Mouse (Mus musculus) liver, adult 2 months (tissue): ENCODE measurements around the gene Wdr1. TPM values are rescaled to one million over a fixed set of nuclear protein-coding genes. Genes with fewer than 3 reads are reported as not detected.

ENCODE experiments used
- DNase-seq: peaks from one replicate; pipeline ENCODE4 v3.0.0-alpha.2; 2011; ENCODE audit warnings: low read depth, low spot score; ENCODE audit errors: extremely low read depth
- H3K27ac ChIP-seq: fragments of 200-500 bp; replicated peaks from 2 replicates; pipeline ENCODE4 v1.5.1; 2012; ENCODE audit warnings: low read depth, mild to moderate bottlenecking, control low read depth, inconsistent platforms, low read length; ENCODE audit not compliant: insufficient read depth
- H3K27me3 ChIP-seq: fragments of 200-500 bp; 2 replicates; pipeline ENCODE4 v1.6.1; 2012; ENCODE audit warnings: mild to moderate bottlenecking, moderate library complexity, low read length, inconsistent platforms; ENCODE audit not compliant: control insufficient read depth, insufficient read depth
- H3K36me3 ChIP-seq: fragments of 200-500 bp; 2 replicates; pipeline ENCODE4 v1.6.1; 2012; ENCODE audit warnings: low read length, inconsistent platforms; ENCODE audit not compliant: control insufficient read depth, insufficient read depth
- H3K4me1 ChIP-seq: fragments of 200-500 bp; 2 replicates; pipeline ENCODE4 v1.6.1; 2011; ENCODE audit warnings: low read length; ENCODE audit not compliant: control insufficient read depth, insufficient read depth
- H3K4me3 ChIP-seq: fragments of 200-500 bp; 2 replicates; pipeline ENCODE4 v1.5.1; 2011; ENCODE audit warnings: low read depth, mild to moderate bottlenecking, control low read depth, low read length, moderate library complexity; ENCODE audit not compliant: insufficient read depth
- H3K79me2 ChIP-seq: fragments of 200-500 bp; 2 replicates; pipeline ENCODE4 v1.6.1; 2012; ENCODE audit warnings: inconsistent platforms, mild to moderate bottlenecking, low read length, moderate library complexity; ENCODE audit not compliant: control insufficient read depth, insufficient read depth
- H3K9ac ChIP-seq: fragments of 200-500 bp; 2 replicates; pipeline ENCODE4 v1.6.1; 2012; ENCODE audit warnings: low read depth, mild to moderate bottlenecking, control low read depth, inconsistent platforms, low read length
- CTCF ChIP-seq: fragments of 200-500 bp; IDR thresholded peaks from 2 replicates; pipeline ENCODE4 v1.5.1; 2011; ENCODE audit warnings: low read depth, low read length, control low read depth
- POLR2A ChIP-seq: fragments of 200-500 bp; IDR thresholded peaks from 2 replicates; pipeline ENCODE4 v1.6.1; 2011; ENCODE audit warnings: low read length, control low read depth; ENCODE audit not compliant: insufficient read depth; ENCODE audit errors: extremely low read depth
- WGBS: fragments of 180-500 bp; shearing (Covaris S2); methylation state at CpG from one replicate; pipeline ENCODE4 v1.1.7; 2018; 5-methylcytosine and 5-hydroxymethylcytosine counted together
- polyA plus RNA-seq: library from polyadenylated mRNA; depleted of rRNA; stranded (reverse); fragments of >200 nt; gene quantifications from 2 replicates; pipeline ENCODE4 v1.2.3, GENCODE M21; 2012
- total RNA-seq: library from RNA; depleted of rRNA; stranded (reverse); fragments of >200 nt; gene quantifications from 2 replicates; pipeline ENCODE4 v1.2.3, GENCODE M21; 2014

Wdr1 gene
- total and polyA plus RNA-seq, 2 experiments: 40.4 to 42.1 TPM

- 2% methylated on average over 41 of the region's 41 CpGs for WGBS
- Histone ChIP-seq H3K4me1 (peaks cover 3% of the 10 kb centered on the region), H3K27me3 (no peaks in the 10 kb centered on the region)
These were observed 2.2 kb downstream of the Wdr1 start for GRCm38 (mm10) chr5:38560586-38561425.

GRCm38 (mm10) chr5:38558831-38559230 is 4.2 kb downstream of the Wdr1 start:
- TF ChIP-seq CTCF: no peak
- no peak for TF ChIP-seq POLR2A

More at GRCm38 (mm10) chr5:38560586-38561425, 2.2 kb downstream of the Wdr1 start:
- H3K36me3 ChIP-seq: peaks cover 4% of the 10 kb centered on the region; the same call in 1 of the 2 replicates
- peak overlapping the region; percentile 87 for H3K4me3 ChIP-seq
- DNase-seq: peak; percentile 39
- H3K79me2 ChIP-seq: peaks cover 11% of the 10 kb centered on the region; the same call in 1 of the 2 replicates
- H3K27ac ChIP-seq: peak overlapping the region; percentile 41
- peak overlapping the region; percentile 94 for H3K9ac ChIP-seq
- no peak for TF ChIP-seq POLR2A
- no peak for TF ChIP-seq CTCF

GRCm38 (mm10) chr5:38557811-38558210 is 5.2 kb downstream of the Wdr1 start:
- TF ChIP-seq CTCF (no peak), POLR2A (no peak)
- peaks cover 5% of the 10 kb centered on the region for H3K4me1 ChIP-seq
- peaks cover 11% of the 10 kb centered on the region; the same call in 1 of the 2 replicates for H3K79me2 ChIP-seq
- no peak for DNase-seq
- no peak overlapping the region for H3K4me3 ChIP-seq
- peaks cover 7% of the 10 kb centered on the region for H3K36me3 ChIP-seq
- WGBS: 95% methylated on average over 4 of the region's 4 CpGs
- H3K27me3 ChIP-seq: no peaks in the 10 kb centered on the region
- no peak overlapping the region for H3K9ac ChIP-seq
- H3K27ac ChIP-seq: no peak overlapping the region

More at GRCm38 (mm10) chr5:38558831-38559230, 4.2 kb downstream of the Wdr1 start:
- Histone ChIP-seq H3K79me2 (peaks cover 11% of the 10 kb centered on the region; the same call in 1 of the 2 replicates), H3K27me3 (no peaks in the 10 kb centered on the region), H3K4me3 (no peak overlapping the region), H3K9ac (no peak overlapping the region), H3K4me1 (peaks cover 3% of the 10 kb centered on the region), H3K36me3 (peaks cover 4% of the 10 kb centered on the region; the same call in 1 of the 2 replicates), H3K27ac (no peak overlapping the region)
- no peak for DNase-seq
- 79% methylated on average over 5 of the region's 5 CpGs for WGBS

- no peaks in the 10 kb centered on the region for H3K27me3 ChIP-seq
- no peak overlapping the region for H3K4me3 ChIP-seq
- H3K27ac ChIP-seq: no peak overlapping the region
- peaks cover 5% of the 10 kb centered on the region for H3K4me1 ChIP-seq
- WGBS: 31% methylated on average over 3 of the region's 3 CpGs
- H3K9ac ChIP-seq: no peak overlapping the region
- peaks cover 11% of the 10 kb centered on the region; the same call in 1 of the 2 replicates for H3K79me2 ChIP-seq
- TF ChIP-seq POLR2A (no peak), CTCF (no peak)
- peaks cover 9% of the 10 kb centered on the region for H3K36me3 ChIP-seq
- DNase-seq: no peak
These were observed 6.6 kb downstream of the Wdr1 start for GRCm38 (mm10) chr5:38556406-38556805.

- 46% methylated on average over 3 of the region's 3 CpGs for WGBS
- TF ChIP-seq CTCF (no peak), POLR2A (no peak)
- peaks cover 3% of the 10 kb centered on the region; the same call in 1 of the 2 replicates for H3K79me2 ChIP-seq
- H3K36me3 ChIP-seq: peaks cover 19% of the 10 kb centered on the region
- H3K9ac ChIP-seq: no peak overlapping the region
- DNase-seq: no peak
- no peaks in the 10 kb centered on the region for H3K27me3 ChIP-seq
- H3K4me3 ChIP-seq: no peak overlapping the region
- H3K4me1 ChIP-seq: peaks cover 8% of the 10 kb centered on the region
- H3K27ac ChIP-seq: no peak overlapping the region
These were observed 9.1 kb downstream of the Wdr1 start for GRCm38 (mm10) chr5:38553953-38554352.
